Mouse (Mus musculus): Measurements from ENCODE around the gene Sec14l4.

Sec14l4 gene

DNA sequence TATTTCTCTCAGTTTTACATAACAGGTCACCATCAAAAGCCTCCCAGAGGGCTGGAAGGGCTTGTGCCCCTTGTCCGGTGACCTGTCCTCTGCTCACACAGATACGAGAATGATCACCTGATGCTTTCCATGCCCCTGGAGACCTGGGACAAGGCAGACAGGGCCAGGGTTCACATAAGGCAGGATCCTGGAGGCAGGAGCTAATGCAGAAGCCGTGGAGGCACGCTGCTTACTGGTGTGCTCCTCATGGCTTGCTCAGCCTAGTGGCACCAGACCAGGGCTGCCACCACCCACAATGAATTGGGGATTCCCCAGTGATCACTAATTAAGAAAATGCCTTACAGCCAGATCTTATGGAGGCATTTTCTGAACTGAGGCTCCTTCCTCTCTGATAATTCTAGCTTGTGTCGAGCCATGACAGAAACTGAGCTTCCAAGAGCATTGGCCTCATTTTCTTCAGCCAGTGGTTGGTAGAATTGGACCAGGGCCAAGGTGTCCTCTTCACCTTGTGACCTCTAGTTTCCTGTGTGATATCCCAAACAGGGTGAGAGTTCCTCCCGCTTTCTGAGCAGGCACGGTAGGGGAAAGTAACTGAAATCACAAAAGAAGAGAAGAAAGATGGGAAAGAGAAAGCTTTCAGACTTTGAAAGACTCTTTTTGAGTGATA, 47.1 kb downstream of the Sec14l4 start:
- DNase-seq (ENCODE audit: low read depth): no peak

DNA sequence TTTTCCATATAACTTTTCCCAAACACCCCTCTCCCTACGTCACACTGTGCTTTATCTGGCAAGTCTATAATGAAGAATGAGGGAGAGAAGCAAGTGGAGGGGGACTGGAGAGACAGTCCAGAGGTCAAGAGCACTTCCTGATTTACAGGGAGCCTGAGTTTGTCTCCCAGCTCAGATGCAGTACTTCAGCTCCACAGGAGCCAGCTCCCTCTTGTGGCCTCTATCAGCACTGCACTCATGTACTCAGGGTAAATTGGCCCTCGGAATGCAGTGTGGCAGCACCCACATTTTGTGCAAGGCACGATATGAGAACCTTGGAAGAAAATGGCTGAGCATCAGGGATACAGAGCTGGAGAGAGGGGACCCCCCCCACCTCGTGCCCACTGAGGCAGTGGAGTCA, 49.0 kb downstream of the Sec14l4 start:
- peak; percentile 81 for DNase-seq (ENCODE audit: low read depth)

DNA sequence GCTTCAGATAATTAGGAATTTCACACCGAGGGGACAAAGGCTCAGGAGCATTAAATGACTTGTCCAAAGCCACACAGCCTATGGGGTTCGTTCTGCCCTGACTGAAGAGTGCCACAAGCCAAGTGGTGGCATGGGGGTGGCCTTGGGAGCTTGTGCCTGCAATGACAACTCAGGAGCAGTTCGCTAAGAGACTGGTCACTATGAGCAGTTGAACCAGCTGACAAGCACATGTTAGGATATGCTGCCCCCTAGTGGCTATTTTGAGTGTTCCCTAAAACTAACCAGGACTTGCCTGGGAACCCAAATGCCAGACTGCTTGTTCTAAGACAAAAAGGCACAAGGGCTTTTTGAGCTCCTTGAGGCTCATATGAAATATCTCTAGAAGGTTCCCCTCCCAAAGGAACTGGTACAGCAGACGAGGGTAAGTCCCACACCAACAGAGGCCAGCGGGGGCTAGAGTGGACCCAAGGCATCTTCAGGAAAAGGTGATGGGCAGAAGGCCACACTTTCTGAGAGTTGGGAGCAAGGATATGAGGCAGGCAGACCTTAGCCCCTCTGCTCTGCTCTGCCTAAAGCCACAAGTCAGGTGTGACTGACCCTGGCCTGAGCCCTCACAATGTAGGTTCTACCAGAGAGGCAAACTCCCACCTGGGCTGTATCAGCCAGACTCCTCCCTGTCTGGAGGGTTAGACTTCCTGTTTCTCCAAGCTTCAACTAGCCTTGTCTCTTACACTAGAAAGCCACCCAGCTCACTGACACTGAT, 52.2 kb downstream of the Sec14l4 start:
- peak; percentile 86 for DNase-seq (ENCODE audit: low read depth)

GRCm38 (mm10) chr11:4086246-4086645, 55.0 kb downstream of the Sec14l4 start:
- DNase-seq (ENCODE audit: low read depth): peak; percentile 58

DNA sequence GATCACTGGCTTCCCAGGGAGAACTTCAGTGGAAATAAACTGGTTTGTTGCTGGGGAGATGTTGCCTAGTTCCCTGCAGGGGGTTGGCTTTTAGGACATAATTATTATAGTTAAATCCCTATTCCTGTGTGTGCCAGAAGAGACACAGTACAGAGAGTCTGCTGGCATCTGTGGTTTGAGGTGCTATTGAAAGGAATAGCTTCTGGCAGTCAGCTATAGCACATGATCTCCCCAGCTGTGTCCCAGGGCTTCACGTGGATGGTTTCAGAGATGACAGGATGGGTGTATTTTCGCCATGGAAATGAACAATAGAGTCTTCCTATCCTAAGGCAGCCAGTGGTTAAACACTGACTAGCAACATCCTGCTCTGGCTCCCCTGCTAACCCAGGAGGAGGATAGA, 56.0 kb downstream of the Sec14l4 start:
- DNase-seq (ENCODE audit: low read depth): no peak

- no peak for DNase-seq (ENCODE audit: low read depth)
Measured at GRCm38 (mm10) chr11:4093459-4094377, 62.5 kb downstream of the Sec14l4 start.

- peak; percentile 90 for DNase-seq (ENCODE audit: low read depth)
Measured at GRCm38 (mm10) chr11:4094378-4095170, 63.3 kb downstream of the Sec14l4 start.

- peak; percentile 84 for DNase-seq (ENCODE audit: low read depth)
Measured at GRCm38 (mm10) chr11:4095171-4096053, 64.2 kb downstream of the Sec14l4 start, which contains the start of gene Mtfp1. TSS of gene Mtfp1 (minus strand) at chr11:4095445.

- DNase-seq (ENCODE audit: low read depth): peak; percentile 99
Measured at GRCm38 (mm10) chr11:4096054-4096984, 65.1 kb downstream of the Sec14l4 start.

GRCm38 (mm10) chr11:4097091-4097621, 65.9 kb downstream of the Sec14l4 start:
- DNase-seq (ENCODE audit: low read depth): peak; percentile 13
